Mouse (Mus musculus) heart, adult 2 months (tissue): ENCODE data around the gene Rras2. TPM values are rescaled to one million over a fixed set of nuclear protein-coding genes. Genes with fewer than 3 reads are reported as not detected.

ENCODE experiments used
- DNase-seq, 2 experiments: peaks; one replicate each; pipeline ENCODE4 v3.0.0; 2021
- H3K27ac ChIP-seq: fragments of 200-600 bp; 2 replicates; pipeline ENCODE4 v1.8.1; 2022
- H3K27me3 ChIP-seq: fragments of 200-500 bp; 2 replicates; pipeline ENCODE4 v1.6.1; 2012; ENCODE audit warnings: mild to moderate bottlenecking, low read length, inconsistent platforms, mixed read lengths; ENCODE audit not compliant: control insufficient read depth, insufficient read depth
- H3K36me3 ChIP-seq: fragments of 200-500 bp; 2 replicates; pipeline ENCODE4 v1.6.1; 2012; ENCODE audit warnings: low read length, inconsistent platforms; ENCODE audit not compliant: control insufficient read depth, insufficient read depth
- H3K4me1 ChIP-seq: fragments of 200-500 bp; 2 replicates; pipeline ENCODE4 v1.6.1; 2011; ENCODE audit warnings: low read length; ENCODE audit not compliant: control insufficient read depth, insufficient read depth
- H3K4me3 ChIP-seq: fragments of 200-600 bp; 2 replicates; pipeline ENCODE4 v1.8.1; 2022
- H3K79me2 ChIP-seq: fragments of 200-500 bp; replicated peaks from 2 replicates; pipeline ENCODE4 v1.6.1; 2012; ENCODE audit warnings: mild to moderate bottlenecking, inconsistent platforms, low read length, moderate library complexity, mixed read lengths; ENCODE audit not compliant: control insufficient read depth, insufficient read depth
- H3K9ac ChIP-seq: fragments of 200-500 bp; 2 replicates; pipeline ENCODE4 v1.6.1; 2012; ENCODE audit warnings: low read depth, mild to moderate bottlenecking, control low read depth, inconsistent platforms, low read length, mixed read lengths
- CTCF ChIP-seq: fragments of 200-600 bp; IDR thresholded peaks from 2 replicates; pipeline ENCODE4 v1.8.1; 2022; ENCODE audit warnings: antibody characterized with exemption, mild to moderate bottlenecking, moderate library complexity
- EP300 ChIP-seq: fragments of 200-500 bp; IDR thresholded peaks from 2 replicates; pipeline ENCODE4 v1.6.1; 2011; ENCODE audit warnings: low read depth, low read length, control low read depth; ENCODE audit not compliant: insufficient read depth
- POLR2A ChIP-seq: fragments of 200-500 bp; IDR thresholded peaks from 2 replicates; pipeline ENCODE4 v1.6.1; 2011; ENCODE audit warnings: mild to moderate bottlenecking, low read depth, low read length, control low read depth; ENCODE audit not compliant: insufficient read depth
- WGBS: fragments of 180-500 bp; shearing (Covaris S2); methylation state at CpG from one replicate; pipeline ENCODE4 v1.1.7; 2018; 5-methylcytosine and 5-hydroxymethylcytosine counted together
- intact Hi-C: fragments of 180-260 bp; cut with DNase I; formaldehyde crosslinking; loops from one replicate; pipeline ENCODE4 v1.15.1; 2025
- polyA plus RNA-seq: library from polyadenylated mRNA; depleted of rRNA; stranded (reverse); fragments of >200 nt; gene quantifications from 2 replicates; pipeline ENCODE4 v1.2.3, GENCODE M21; 2012
- total RNA-seq, 2 experiments: library from RNA; stranded (reverse); gene quantifications; 2 replicates each; pipeline ENCODE4 v1.2.3; 2021

Rras2 gene
- total and polyA plus RNA-seq, 3 experiments = 17.5 to 52.0 (median 48.5) TPM

DNA sequence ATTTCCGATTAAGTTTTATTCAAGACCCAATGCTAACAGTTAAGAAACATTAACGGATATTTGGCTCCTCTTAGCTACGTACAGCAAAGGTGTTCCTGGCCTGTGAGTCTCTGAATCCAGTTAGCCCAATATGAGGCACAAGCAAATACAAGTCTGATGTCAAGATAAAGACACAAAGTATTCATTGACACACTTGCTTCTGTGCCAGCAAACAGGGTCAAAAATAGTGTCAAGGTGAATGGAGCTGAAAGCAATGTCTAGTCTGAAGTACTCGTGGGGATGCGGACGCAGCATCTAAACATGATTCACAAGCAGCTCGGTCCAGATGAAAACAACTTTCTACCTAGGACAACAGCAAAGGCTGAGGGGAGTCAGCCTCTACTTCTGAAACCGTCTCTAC is 11.7 kb downstream of the Rras2 start:
- 63% methylated on average over 8 of the region's 8 CpGs for WGBS
- Histone ChIP-seq H3K4me3 (no peak overlapping the region), H3K27me3 (no peaks in the 10 kb centered on the region), H3K9ac (no peak overlapping the region), H3K79me2 (peaks cover 14% of the 10 kb centered on the region), H3K36me3 (peaks cover 8% of the 10 kb centered on the region), H3K4me1 (peaks cover 12% of the 10 kb centered on the region), H3K27ac (no peak overlapping the region)
- no peak for DNase-seq
- TF ChIP-seq POLR2A = no peak
- no peak for TF ChIP-seq EP300
- no peak for TF ChIP-seq CTCF
- intact Hi-C loops = no loop called here

GRCm38 (mm10) chr7:114103629-114104347 is 13.8 kb downstream of the Rras2 start:
- H3K4me3 ChIP-seq = no peak overlapping the region
- intact Hi-C loops = no loop called here
- peaks cover 13% of the 10 kb centered on the region for H3K79me2 ChIP-seq
- H3K36me3 ChIP-seq = peaks cover 8% of the 10 kb centered on the region
- H3K9ac ChIP-seq = no peak overlapping the region
- no peaks in the 10 kb centered on the region for H3K27me3 ChIP-seq
- peaks cover 12% of the 10 kb centered on the region for H3K4me1 ChIP-seq
- DNase-seq = no peak
- no peak for TF ChIP-seq CTCF
- TF ChIP-seq EP300 = no peak
- TF ChIP-seq POLR2A = no peak
- WGBS = 68% methylated on average over 24 of the region's 24 CpGs
- H3K27ac ChIP-seq = no peak overlapping the region

- Histone ChIP-seq H3K4me3 (no peak overlapping the region), H3K36me3 (peaks cover 8% of the 10 kb centered on the region), H3K9ac (no peak overlapping the region), H3K4me1 (peaks cover 12% of the 10 kb centered on the region), H3K27me3 (no peaks in the 10 kb centered on the region), H3K27ac (no peak overlapping the region), H3K79me2 (peaks cover 11% of the 10 kb centered on the region)
- DNase-seq = no peak
- TF ChIP-seq EP300 (no peak), POLR2A (no peak), CTCF (no peak)
- intact Hi-C loops = no loop called here
- WGBS = 82% methylated on average over 4 of the region's 4 CpGs
Observed at GRCm38 (mm10) chr7:114103152-114103551, 14.4 kb downstream of the Rras2 start.

DNA sequence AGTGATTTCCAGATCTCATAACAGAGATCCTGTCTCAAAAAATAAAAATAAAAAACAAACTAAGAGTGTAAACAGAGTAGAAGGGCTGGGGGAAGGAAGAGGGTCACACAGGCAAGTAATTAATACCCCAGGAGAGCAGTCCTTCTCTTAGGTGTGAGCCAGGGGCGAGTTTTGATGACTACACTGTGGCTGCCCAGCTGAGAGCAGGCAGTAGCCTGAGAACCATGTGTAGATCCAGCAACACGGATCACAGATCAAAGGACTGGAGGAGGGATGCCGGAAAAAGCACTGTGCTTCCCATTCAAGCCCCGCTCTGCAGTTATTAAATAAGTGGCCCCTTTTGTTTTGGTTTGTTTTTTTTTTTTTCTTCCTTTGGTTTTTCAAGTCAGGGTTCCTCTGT is 15.0 kb downstream of the Rras2 start:
- Histone ChIP-seq H3K4me1 (peaks cover 12% of the 10 kb centered on the region), H3K9ac (no peak overlapping the region), H3K27me3 (no peaks in the 10 kb centered on the region), H3K36me3 (peaks cover 8% of the 10 kb centered on the region), H3K4me3 (no peak overlapping the region), H3K27ac (no peak overlapping the region), H3K79me2 (peaks cover 11% of the 10 kb centered on the region)
- TF ChIP-seq CTCF (no peak), POLR2A (no peak), EP300 (no peak)
- intact Hi-C loops = no loop called here
- no peak for DNase-seq
- WGBS = 69% methylated on average over 4 of the region's 4 CpGs

DNA sequence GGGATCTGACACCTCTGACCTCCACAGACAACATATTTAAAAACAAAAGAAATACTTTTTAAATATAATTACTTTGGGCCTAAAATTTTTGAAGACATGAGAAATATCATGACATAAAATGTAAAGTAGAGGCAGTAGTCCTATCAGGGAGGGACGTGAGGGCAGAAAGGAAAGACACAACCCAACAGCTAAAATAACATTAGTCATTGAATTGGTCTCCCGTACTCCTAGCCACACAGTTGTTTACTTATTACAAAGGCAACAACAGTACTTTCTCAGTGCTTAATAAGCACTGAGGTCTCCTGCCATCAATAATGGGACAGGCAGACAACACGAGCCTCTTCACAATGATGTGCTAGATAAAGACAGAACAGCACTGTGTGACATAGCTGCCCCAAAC is 16.2 kb downstream of the Rras2 start:
- no peak for DNase-seq
- Histone ChIP-seq H3K27ac (no peak overlapping the region), H3K27me3 (no peaks in the 10 kb centered on the region), H3K79me2 (peaks cover 9% of the 10 kb centered on the region), H3K4me3 (no peak overlapping the region), H3K4me1 (peaks cover 10% of the 10 kb centered on the region), H3K9ac (no peak overlapping the region), H3K36me3 (peaks cover 8% of the 10 kb centered on the region)
- intact Hi-C loops = no loop called here
- no peak for TF ChIP-seq EP300
- TF ChIP-seq CTCF = no peak
- TF ChIP-seq POLR2A = no peak
- 24% methylated on average over 3 of the region's 3 CpGs for WGBS

- no peaks in the 10 kb centered on the region for H3K36me3 ChIP-seq
- TF ChIP-seq POLR2A (no peak), EP300 (no peak), CTCF (no peak)
- H3K27ac ChIP-seq = no peak overlapping the region
- DNase-seq = no peak
- H3K4me3 ChIP-seq = no peak overlapping the region
- intact Hi-C loops = no loop called here
- peaks cover 2% of the 10 kb centered on the region; the same call in 1 of the 2 replicates for H3K79me2 ChIP-seq
- 82% methylated on average over 8 of the region's 8 CpGs for WGBS
- no peaks in the 10 kb centered on the region for H3K27me3 ChIP-seq
- no peak overlapping the region for H3K9ac ChIP-seq
- peaks cover 8% of the 10 kb centered on the region for H3K4me1 ChIP-seq
Observed at GRCm38 (mm10) chr7:114093548-114094174, 23.9 kb downstream of the Rras2 start.
